Mouse (Mus musculus): ENCODE data around the gene Akt3.

DNA sequence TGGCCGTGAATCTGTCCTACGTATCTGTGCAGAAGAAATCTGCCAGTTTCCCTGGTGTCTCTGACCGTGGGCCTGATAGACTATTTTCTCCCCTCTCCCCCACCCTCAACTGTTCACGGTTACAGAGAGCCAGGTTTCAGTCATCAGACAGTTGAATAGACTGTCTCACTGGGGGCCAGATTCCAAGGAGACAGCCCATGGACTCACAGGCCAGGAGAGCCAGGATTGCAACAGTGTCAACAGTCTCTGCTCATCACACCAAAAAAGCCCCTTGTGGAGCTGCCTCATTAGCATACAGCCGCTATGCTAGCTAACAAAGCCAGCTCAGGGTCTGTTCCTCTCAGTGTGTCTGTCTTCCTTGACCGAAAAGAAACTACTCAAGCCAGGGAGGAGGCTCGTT is 263.9 kb downstream of the Akt3 start:
- no peak for TF ChIP-seq POLR2A (IDR thresholded peaks at IDR 0.05; ENCODE audit: insufficient read depth, low read length)
- TF ChIP-seq CTCF (IDR thresholded peaks at IDR 0.05; ENCODE audit: low read depth, low read length) = no peak
- no peak for TF ChIP-seq EP300 (IDR thresholded peaks at IDR 0.05; ENCODE audit: insufficient read depth, low read depth, low read length)
